Mouse (Mus musculus) lung, adult 18-20 months (tissue): ENCODE measurements around the gene Arl3.

Source experiments
- DNase-seq, 2 experiments: peaks; one replicate each; pipeline ENCODE4 v3.0.0; 2022; ENCODE audit warnings: mixed read lengths in 2 of 2

Arl3 gene

DNA sequence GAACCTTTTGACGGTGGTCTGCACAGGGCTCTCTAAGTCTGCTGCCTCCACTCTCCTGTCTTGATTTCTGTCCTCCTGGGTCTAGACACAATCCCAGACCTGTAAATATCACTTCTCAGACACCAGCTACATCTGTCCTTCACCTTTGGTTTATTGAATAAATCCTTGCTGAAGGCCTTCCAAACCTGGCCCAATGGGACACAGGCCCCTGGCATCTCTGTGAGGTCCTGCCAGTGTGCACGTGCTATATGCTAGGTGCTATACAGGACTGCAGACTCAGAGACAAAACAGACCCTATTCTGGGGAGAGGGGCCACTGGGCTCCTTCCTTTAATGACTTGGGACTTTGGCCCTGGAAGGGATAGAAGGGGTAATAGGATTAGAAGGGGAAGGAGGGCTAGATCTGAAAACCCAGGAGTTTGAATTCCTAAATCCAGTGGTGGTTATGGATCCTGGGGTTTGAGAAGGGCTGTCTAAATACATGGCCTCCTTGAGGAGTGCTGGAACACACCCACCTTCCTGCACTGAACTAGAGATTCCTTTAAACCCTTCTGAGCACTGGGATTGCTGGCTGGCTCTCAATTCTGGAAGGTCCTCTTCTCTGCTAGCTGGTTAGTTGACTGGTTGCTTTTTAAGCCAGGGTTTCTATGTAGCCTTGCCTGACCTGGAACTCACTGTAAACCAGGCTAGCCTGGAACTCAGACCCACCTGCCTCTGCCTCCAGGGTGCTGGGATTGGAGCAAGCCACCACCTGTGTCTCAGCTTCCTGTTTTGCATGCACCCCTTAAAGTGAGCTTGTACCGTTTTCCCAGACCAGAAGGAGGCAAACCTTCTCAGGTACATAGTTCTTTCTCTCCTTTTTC, 56.1 kb downstream of the Arl3 start:
- DNase-seq, result no peak

DNA sequence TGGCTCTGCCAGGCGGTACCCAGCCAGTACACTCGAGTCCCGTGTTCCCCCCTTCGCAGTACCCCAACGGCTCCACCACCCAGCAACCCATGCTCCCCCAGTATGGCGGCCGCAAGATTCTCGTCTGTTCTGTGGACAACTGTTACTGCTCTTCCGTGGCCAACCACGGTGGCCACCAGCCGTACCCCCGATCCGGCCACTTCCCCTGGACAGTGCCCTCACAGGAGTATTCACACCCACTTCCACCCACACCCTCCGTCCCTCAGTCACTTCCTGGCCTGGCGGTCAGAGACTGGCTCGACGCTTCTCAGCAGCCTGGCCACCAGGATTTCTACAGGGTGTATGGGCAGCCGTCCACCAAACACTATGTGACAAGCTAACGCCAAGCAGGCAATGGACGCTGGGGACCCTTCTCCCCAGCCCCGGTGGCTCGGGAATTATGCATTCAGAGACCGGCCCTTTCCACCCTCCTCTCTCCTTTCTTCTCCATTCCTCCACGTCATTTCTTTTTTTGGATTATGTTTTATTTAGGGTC, 57.6 kb downstream of the Arl3 start:
- DNase-seq, result no peak

- DNase-seq, result no peak
These were observed 58.6 kb downstream of the Arl3 start for GRCm38 (mm10) chr19:46514387-46514786.

DNA sequence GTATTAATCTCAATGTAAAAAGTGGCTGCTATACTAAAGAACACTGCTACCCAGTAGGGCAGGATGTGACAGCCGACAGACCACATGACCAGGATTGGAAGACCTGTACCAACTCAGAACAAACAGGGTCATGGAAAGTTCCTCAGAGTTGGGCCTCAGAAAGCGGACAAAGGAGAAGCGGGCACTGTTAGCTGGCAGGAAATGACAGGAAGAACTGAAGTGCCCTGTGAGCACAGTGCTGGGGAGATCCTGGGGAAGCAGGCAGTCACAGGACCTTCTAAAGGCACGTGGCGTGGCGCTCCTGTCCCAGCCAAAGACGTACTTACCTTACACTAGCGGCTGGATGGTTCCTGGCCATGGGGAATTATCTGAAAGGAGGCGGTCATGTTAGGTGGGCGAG, 61.7 kb downstream of the Arl3 start:
- DNase-seq, result peak; percentile 77 to 80

GRCm38 (mm10) chr19:46510824-46511223, 62.2 kb downstream of the Arl3 start:
- DNase-seq, result peak in 1 of 2 experiments; percentile 41

DNA sequence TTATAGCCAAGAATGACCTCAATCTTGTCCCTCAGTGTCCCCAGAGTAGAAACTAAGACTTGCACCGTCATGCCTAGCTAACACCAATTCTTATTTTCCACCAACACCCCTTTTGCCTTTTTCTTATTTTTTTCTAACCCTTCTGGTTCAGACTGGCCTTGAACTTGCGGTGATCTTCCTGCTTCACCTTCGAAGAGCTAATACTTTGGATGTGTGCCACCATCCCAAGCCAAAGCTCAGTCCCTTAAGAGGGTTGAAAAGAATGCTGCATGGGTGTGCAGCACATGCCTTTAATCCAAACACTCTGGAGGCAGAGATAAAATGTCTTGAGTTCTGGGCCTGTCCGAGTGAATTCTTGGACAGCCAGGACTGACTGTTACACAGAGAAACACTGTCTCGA, 62.6 kb downstream of the Arl3 start:
- DNase-seq, result peak in 1 of 2 experiments; percentile 52

DNA sequence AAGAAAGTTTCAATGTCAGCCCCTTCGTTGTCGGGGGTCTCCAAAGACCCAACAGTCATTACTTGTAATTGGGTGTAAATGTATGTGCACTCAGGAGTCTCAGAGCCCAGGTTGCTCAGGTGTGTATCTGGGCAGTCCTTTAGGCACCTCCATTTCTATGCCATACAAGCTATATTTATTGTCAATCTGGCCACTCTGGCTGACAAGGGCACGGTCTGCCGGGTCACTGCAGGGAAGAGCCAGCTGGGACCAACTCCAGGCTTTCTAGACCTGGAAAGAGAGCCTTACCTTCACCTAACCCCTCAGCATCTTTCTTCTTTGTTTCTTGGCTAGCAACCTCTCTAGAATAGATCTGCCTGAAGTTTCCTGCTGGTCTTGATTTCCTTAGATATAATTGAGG, 63.3 kb downstream of the Arl3 start:
- DNase-seq, result no peak

GRCm38 (mm10) chr19:46509202-46509601, 63.8 kb downstream of the Arl3 start:
- no peak for DNase-seq

DNA sequence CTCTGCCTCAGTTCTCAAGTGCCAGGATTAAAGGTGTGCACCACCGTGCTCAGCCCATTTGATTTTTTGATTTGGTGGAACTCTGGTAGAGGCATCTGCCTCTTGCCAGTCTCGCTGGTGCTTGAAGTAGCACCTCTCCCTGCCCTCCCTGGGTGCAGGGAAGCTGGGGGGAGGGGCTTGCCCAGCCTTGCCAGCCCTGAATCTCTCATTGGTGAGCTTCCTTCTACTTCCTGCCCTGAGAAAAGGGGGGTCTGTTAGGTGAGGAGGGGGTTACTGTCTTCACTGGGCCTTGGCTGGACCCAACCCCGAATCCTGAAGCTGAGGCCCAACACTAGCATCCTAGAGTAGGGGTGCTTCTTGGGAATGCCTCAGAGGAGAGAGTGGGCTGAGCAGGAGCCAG, 64.3 kb downstream of the Arl3 start:
- no peak for DNase-seq

GRCm38 (mm10) chr19:46507806-46508205, 65.2 kb downstream of the Arl3 start:
- DNase-seq, result no peak

GRCm38 (mm10) chr19:46507181-46507581, 65.8 kb downstream of the Arl3 start:
- no peak for DNase-seq

GRCm38 (mm10) chr19:46506372-46506717, 66.7 kb downstream of the Arl3 start:
- no peak for DNase-seq

- DNase-seq, result peak; percentile 76 to 84
These were observed 67.2 kb downstream of the Arl3 start for GRCm38 (mm10) chr19:46505646-46506371.

GRCm38 (mm10) chr19:46504822-46505417, 68.1 kb downstream of the Arl3 start:
- peak in 1 of 2 experiments; percentile 56 for DNase-seq

GRCm38 (mm10) chr19:46504085-46504552, 68.9 kb downstream of the Arl3 start:
- DNase-seq, result peak; percentile 77 to 81

DNA sequence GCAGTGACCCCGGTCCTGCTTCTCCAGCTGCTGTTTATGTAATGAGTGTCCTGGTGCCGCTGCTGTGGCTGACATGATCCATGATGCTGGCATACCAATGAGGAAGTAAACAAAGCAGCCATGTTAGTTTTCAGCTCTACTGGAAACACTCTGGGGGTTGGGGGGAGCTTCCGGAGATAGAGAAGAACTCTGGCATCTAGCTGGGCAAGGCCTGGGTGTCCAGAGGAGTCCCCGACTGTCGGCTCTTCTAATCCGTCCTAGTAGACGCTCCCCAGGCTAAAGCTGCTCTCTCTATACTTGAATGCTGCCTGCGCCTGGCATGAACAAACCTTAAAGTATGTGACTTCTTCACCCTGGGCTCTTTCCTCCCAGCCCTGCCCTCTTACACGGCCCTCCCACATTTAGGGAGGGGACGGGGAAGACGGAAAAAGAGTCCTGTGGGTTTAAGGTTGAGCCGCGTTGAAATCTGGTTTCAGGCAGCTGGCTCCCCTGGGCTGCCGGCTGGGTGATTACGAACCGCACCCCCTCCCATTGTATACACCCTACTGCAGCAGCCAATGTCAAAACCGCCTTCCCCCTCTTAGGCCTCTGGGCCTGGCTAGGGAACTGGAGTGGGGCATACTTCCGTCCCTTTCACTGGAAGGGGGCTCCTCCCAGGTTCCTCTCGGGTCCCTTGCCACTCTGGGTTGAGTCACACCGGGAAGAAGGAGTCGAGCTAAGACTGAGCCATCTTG, 69.5 kb downstream of the Arl3 start:
- peak; percentile 92 to 94 for DNase-seq

DNA sequence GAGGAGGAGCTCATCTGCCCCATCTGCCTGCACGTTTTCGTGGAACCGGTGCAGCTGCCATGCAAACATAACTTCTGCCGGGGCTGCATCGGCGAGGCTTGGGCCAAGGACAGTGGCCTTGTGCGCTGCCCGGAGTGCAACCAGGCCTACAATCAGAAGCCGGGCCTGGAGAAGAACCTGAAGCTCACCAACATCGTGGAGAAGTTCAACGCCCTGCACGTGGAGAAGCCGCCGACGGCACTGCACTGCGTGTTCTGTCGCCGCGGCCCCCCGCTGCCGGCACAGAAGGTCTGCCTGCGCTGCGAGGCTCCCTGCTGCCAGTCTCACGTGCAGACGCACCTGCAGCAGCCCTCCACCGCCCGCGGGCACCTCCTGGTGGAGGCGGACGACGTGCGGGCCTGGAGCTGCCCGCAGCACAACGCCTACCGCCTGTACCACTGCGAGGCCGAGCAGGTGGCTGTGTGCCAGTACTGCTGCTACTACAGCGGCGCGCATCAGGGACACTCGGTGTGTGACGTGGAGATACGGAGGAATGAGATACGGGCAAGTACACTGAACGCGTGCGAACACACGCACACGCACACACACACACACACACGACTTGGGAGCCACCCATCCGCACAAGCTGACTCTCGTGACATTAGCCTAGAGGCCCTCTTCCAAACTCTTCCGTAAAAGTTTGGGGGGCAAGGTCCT, 70.4 kb downstream of the Arl3 start:
- peak; percentile 84 to 87 for DNase-seq

GRCm38 (mm10) chr19:46502069-46502455, 70.9 kb downstream of the Arl3 start:
- peak; percentile 79 to 83 for DNase-seq

- peak; percentile 87 to 88 for DNase-seq
These were observed 71.5 kb downstream of the Arl3 start, which contains the start of gene Trim8 for GRCm38 (mm10) chr19:46501401-46502068. Gene Trim8, plus strand, starts transcription at chr19:46501702.

DNA sequence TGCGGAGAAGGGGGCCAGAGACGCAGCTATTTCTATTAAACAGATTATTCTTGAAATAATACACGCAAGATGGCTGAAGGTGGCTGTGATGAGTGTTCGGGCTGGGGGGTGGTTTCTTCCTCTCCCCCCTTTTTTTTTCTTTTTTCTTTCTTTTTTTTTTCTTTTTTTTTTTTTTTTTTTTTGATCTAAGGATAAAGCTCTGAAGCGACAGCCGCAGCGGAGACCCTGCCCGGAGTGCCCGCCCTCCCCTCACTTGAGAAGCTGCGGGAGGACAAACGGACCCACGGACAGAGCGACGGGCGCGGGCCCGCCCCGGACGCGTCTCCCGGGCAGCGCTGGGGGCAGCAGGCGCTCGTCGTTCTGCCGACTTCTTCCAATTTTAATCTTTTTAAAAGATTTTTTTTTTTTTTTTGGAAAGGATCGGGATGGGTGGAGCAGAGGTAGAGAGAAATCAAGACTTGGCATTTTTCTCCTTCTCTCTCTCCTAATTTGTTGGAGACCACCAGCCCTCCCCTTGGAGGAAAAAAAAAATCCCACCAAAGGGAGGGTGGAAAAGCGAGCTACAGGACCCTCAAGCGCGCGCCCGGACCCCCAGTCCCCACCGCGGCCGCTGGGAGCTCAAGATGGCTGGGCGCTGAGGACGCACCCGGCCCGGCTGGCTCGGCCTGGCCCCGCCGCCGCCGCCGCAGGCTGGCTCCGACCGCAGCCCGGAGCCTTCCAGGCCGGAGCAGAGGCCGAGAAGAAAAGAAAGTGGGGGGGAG, 72.2 kb downstream of the Arl3 start:
- DNase-seq, result no peak
